Mouse (Mus musculus) stomach, postnatal 0 days (tissue): ENCODE measurements around the gene P3h4. TPM values are rescaled to one million over a fixed set of nuclear protein-coding genes. Genes with fewer than 3 reads are reported as not detected.
A peak's percentile ranks its signal among the peaks of the same experiment; 100 is the strongest.

Experiments
- ATAC-seq: fragments of 200-750 bp; cut with Nextera tagmentation; 2 replicates; pipeline ENCODE4 v1.8.0; 2017; ENCODE audit not compliant: low FRiP score, low TSS enrichment
- DNase-seq: peaks from one replicate; pipeline ENCODE4 v3.0.0-alpha.2; 2016; ENCODE audit warnings: low spot score
- H3K27ac ChIP-seq: fragments of 300-500 bp; sonication (generic); replicated peaks from 2 replicates; pipeline ENCODE4 v1.5.1; 2014; ENCODE audit warnings: mild to moderate bottlenecking, control low read depth
- H3K27me3 ChIP-seq: fragments of 300-500 bp; sonication (generic); 2 replicates; pipeline ENCODE4 v1.6.1; 2014; ENCODE audit warnings: low read length; ENCODE audit not compliant: control insufficient read depth, insufficient read depth
- H3K36me3 ChIP-seq: fragments of 300-500 bp; sonication (generic); 2 replicates; pipeline ENCODE4 v1.6.1; 2014; ENCODE audit warnings: low read length, mixed read lengths; ENCODE audit not compliant: control insufficient read depth, insufficient read depth
- H3K4me1 ChIP-seq: fragments of 300-500 bp; sonication (generic); replicated peaks from 2 replicates; pipeline ENCODE4 v1.6.1; 2014; ENCODE audit warnings: antibody characterized with exemption; ENCODE audit not compliant: control insufficient read depth, insufficient read depth
- H3K4me2 ChIP-seq: fragments of 300-500 bp; sonication (generic); replicated peaks from 2 replicates; pipeline ENCODE4 v1.6.1; 2014; ENCODE audit warnings: low read depth, mild to moderate bottlenecking, control low read depth, moderate library complexity
- H3K4me3 ChIP-seq: fragments of 300-500 bp; sonication (generic); 2 replicates; pipeline ENCODE4 v1.5.1; 2014; ENCODE audit warnings: low read depth, low read length, control low read depth
- H3K9ac ChIP-seq: fragments of 300-500 bp; sonication (generic); 2 replicates; pipeline ENCODE4 v1.6.1; 2014; ENCODE audit warnings: mild to moderate bottlenecking, low read length, control low read depth, mixed read lengths
- H3K9me3 ChIP-seq: fragments of 300-500 bp; sonication (generic); 2 replicates; pipeline ENCODE4 v1.6.1; 2016; ENCODE audit warnings: low read length; ENCODE audit not compliant: control insufficient read depth
- CTCF ChIP-seq: IDR thresholded peaks from 2 replicates; pipeline ENCODE4 v1.5.1; 2016; ENCODE audit warnings: antibody characterized with exemption, low read depth, mild to moderate bottlenecking, moderate library complexity
- EP300 ChIP-seq: optimal IDR thresholded peaks from 2 replicates; pipeline ENCODE3; 2016; ENCODE audit warnings: antibody characterized with exemption
- WGBS: fragments of 180-500 bp; shearing (Covaris S2); extraction: QIAGEN DNeasy Blood & Tissue Kit; methylation state at CpG from one replicate; pipeline ENCODE4 v1.1.7; 2014; 5-methylcytosine and 5-hydroxymethylcytosine counted together
- polyA plus RNA-seq: library from polyadenylated mRNA; unstranded; fragments of >200 nt; fragmentation: Nextera tagmentation; extraction: Ambion mirVana; gene quantifications from 2 replicates; pipeline ENCODE4 v1.2.1, GENCODE M21; 2015

P3h4 gene
- polyA plus RNA-seq, 1 experiment from 2014 or later = 40.6 TPM

DNA sequence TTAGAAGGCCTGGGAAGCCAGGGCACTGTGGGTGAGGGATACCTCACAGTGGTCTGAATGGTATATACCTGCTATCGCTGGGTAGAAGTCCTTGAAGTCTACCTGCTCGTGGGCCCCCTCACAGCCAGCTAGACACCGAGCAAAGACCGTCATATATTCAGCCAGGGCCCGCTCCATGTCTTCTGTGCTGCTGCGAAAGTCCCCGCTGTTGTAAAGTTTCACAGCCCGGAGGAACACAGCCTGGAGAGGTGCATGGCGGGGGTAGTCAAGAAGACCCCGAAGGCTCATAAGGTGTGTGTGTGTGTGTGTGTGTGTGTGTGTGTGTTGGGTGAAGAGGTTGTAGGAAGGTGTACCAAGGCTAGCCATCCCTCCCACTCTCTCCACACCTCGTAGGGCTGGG is 1.1 kb downstream of the P3h4 start:
- 59% methylated on average over 11 of the region's 11 CpGs for WGBS
- no peak for TF ChIP-seq EP300
- no peak for TF ChIP-seq CTCF
- ATAC-seq (no peak), DNase-seq (no peak)
- peak overlapping the region; percentile 83 for H3K9ac ChIP-seq
- peak overlapping the region; percentile 79 for H3K4me2 ChIP-seq
- no peaks in the 10 kb centered on the region for H3K9me3 ChIP-seq
- no peaks in the 10 kb centered on the region for H3K27me3 ChIP-seq
- peak overlapping the region; percentile 94 for H3K27ac ChIP-seq
- H3K36me3 ChIP-seq = no peaks in the 10 kb centered on the region; the same call in 1 of the 2 replicates
- peaks cover 7% of the 10 kb centered on the region; the same call in 1 of the 2 replicates for H3K4me1 ChIP-seq
- peak overlapping the region; percentile 71 for H3K4me3 ChIP-seq

DNA sequence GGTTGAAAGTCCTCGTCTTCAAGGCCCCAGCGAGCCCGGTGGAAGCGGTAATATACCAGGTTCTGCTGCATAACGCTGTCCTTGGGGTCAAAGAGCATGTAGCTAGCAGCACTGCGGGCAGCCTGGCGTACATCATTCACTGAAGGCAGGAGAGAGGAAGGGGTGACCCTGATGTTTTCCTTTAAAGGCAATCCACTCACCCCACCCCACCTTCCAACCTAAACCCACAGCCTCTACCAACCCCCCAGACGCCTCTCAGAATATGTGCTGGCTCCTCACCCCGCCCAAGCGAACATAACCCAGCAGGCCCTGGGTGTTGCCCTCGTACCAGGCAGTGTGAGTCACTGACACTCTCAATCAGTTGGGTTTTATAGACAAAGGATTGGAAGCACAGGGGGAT is 2.9 kb downstream of the P3h4 start:
- Histone ChIP-seq H3K27ac (peak overlapping the region; percentile 94), H3K9ac (peak overlapping the region; percentile 18; the same call in 1 of the 2 replicates), H3K27me3 (no peaks in the 10 kb centered on the region), H3K36me3 (no peaks in the 10 kb centered on the region; the same call in 1 of the 2 replicates), H3K4me2 (peak overlapping the region; percentile 79), H3K9me3 (no peaks in the 10 kb centered on the region), H3K4me3 (0 out of 2 replicates have a peak overlapping the region, but pooled peaks have one; percentile 12), H3K4me1 (peaks cover 7% of the 10 kb centered on the region; the same call in 1 of the 2 replicates)
- WGBS = 46% methylated on average over 11 of the region's 11 CpGs
- no peak for TF ChIP-seq CTCF
- TF ChIP-seq EP300 = no peak
- peak; percentile 26; the same call in 1 of the 2 replicates for ATAC-seq
- DNase-seq = peak; percentile 75

DNA sequence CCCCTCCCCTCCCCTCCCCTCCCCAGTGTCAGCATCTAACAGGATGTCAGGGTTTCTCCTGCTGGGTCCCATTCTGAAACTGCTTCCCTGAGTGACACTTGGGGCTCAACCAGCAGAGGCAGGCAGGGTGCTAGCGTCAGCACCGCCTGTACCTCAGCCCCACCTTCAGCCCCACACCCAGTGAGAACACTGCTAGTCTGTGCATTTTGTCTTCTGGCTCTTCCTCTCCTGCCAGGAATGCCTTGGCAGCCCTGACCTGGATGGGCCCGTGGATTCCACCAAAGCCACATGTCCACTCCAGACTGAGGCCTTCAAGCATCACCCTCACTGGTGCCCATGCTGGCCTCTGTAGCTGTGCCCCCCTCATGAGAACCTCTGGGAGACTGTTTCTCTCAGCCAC is 5.0 kb downstream of the P3h4 start:
- DNase-seq (no peak), ATAC-seq (no peak)
- H3K27ac ChIP-seq = no peak overlapping the region
- 58% methylated on average over 3 of the region's 3 CpGs for WGBS
- no peak overlapping the region for H3K9ac ChIP-seq
- H3K9me3 ChIP-seq = no peaks in the 10 kb centered on the region
- H3K27me3 ChIP-seq = no peaks in the 10 kb centered on the region
- no peak overlapping the region for H3K4me2 ChIP-seq
- H3K36me3 ChIP-seq = no peaks in the 10 kb centered on the region; the same call in 1 of the 2 replicates
- TF ChIP-seq EP300 = no peak
- TF ChIP-seq CTCF = no peak
- peaks cover 10% of the 10 kb centered on the region; the same call in 1 of the 2 replicates for H3K4me1 ChIP-seq
- no peak overlapping the region for H3K4me3 ChIP-seq

DNA sequence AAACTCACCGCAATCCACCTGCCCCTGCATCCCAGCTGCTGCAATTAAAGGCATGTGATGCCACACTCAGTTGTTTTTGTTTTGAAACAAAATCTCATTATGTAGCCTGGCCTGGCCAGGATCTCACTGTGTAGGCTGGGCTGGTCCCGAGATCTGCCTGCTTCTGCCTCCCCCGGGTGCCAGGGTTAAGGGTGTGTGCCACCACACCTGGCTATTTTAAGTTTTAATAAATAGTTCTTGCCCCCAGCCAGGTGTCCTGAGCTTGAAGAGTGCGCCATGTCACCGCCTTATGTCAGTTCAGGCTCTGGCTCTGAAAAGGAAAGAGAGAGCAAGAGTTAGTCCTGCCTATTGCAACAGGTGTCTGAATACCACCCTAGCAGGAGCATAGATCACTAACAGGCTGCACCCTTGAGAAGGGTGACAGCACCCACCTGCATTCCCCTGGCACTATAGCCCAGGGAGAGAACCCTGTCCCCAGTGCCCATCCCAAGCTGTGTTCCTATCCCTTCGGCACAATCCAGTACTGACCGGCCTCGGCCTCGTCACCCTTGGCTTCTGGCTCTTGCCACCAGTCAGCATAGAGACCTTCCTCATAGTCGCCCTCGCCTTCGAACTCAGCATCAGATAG is 5.7 kb downstream of the P3h4 start:
- no peak overlapping the region for H3K9ac ChIP-seq
- no peaks in the 10 kb centered on the region for H3K27me3 ChIP-seq
- no peak overlapping the region for H3K4me3 ChIP-seq
- H3K27ac ChIP-seq = no peak overlapping the region
- WGBS = 91% methylated on average over 12 of the region's 12 CpGs
- H3K4me1 ChIP-seq = peaks cover 10% of the 10 kb centered on the region; the same call in 1 of the 2 replicates
- TF ChIP-seq EP300 (no peak), CTCF (no peak)
- ATAC-seq = no peak
- H3K36me3 ChIP-seq = no peaks in the 10 kb centered on the region; the same call in 1 of the 2 replicates
- H3K9me3 ChIP-seq = no peaks in the 10 kb centered on the region
- H3K4me2 ChIP-seq = no peak overlapping the region
- no peak for DNase-seq

DNA sequence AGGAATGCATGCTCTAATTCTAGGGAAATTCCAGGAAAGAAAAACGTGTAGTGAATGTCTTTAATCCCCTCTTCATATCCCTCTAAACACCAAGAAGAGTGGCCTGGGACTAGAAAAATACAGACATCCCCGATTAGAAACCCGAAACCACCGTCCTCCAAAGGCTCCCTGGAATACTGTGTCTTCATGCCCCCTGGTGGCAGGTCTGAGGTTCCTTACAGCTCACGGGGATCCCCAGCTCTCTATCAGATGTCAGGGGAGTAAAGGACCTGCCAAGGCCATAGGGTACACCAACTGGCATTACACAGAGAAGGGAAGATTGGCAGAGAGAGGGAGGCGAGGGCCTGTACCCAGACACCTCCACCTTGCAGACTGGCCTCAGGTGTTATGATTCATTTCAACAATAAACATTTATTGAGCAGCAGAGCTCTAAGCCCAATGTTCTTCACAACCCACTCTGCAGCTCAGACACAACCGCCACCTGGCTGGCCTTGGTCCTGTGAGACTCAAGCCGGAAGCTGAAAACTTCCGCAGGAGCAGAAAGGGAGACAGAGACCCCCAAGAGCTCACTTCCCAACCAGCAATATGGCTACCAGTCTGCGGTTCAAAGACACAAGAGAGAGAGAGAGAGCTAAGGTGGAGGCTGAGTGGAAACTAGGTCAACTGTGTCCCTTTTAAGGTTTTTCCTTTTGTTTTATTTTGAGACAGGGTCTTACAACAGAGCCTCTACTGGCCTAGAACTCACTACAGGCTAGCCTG is 6.4 kb downstream of the P3h4 start:
- DNase-seq (peak; percentile 80), ATAC-seq (peak; percentile 64)
- H3K36me3 ChIP-seq = no peaks in the 10 kb centered on the region; the same call in 1 of the 2 replicates
- H3K4me3 ChIP-seq = no peak overlapping the region
- peak overlapping the region; percentile 40; the same call in 1 of the 2 replicates for H3K27ac ChIP-seq
- no peak overlapping the region for H3K9ac ChIP-seq
- no peaks in the 10 kb centered on the region for H3K27me3 ChIP-seq
- TF ChIP-seq EP300 (no peak), CTCF (peak; percentile 92)
- no peaks in the 10 kb centered on the region for H3K9me3 ChIP-seq
- peaks cover 10% of the 10 kb centered on the region for H3K4me1 ChIP-seq
- no peak overlapping the region for H3K4me2 ChIP-seq
- WGBS = 34% methylated on average over 10 of the region's 10 CpGs
